Mouse (Mus musculus) neural tube, embryonic 10.5 days (tissue): ENCODE measurements around the gene H2al2a.
A peak's percentile ranks its signal among the peaks of the same experiment; 100 is the strongest.
"Not testable (repeated sequence)": the region's sequence is repeated elsewhere in the genome, so short reads cannot be mapped to it uniquely, and the experiment has no call there.

ENCODE experiments used
- DNase-seq: peaks from one replicate; pipeline ENCODE4 v3.0.0-alpha.2; 2017; ENCODE audit warnings: low spot score; ENCODE audit errors: extremely low spot score

H2al2a gene

GRCm38 (mm10) chr2:18028140-18029021, 31.6 kb upstream of the H2al2a start:
- DNase-seq = peak; percentile 90

GRCm38 (mm10) chr2:18027448-18028139, 30.8 kb upstream of the H2al2a start:
- DNase-seq = peak; percentile 95

GRCm38 (mm10) chr2:18026116-18026947, 29.6 kb upstream of the H2al2a start:
- peak; percentile 77 for DNase-seq

DNA sequence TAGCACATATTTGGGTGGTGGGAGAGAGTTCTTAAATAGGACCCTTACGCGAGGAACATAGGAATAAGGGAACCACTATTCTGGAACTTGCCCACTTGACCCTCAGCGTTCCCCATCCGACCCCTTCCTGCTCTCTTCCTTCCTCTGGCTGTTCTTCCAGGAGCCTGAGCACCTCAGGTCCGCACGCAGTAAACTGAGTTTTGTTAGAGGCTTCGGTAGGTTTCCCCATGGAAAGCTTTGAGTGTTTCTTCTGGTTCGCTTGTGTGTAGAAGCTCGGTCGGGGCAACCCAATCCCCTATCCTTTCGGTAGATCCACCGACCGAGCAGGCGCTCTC, 29.0 kb upstream of the H2al2a start:
- no peak for DNase-seq

GRCm38 (mm10) chr2:18025116-18025515, 28.4 kb upstream of the H2al2a start:
- no peak for DNase-seq

- no peak for DNase-seq
Measured at GRCm38 (mm10) chr2:18022886-18023285, 26.1 kb upstream of the H2al2a start.

DNA sequence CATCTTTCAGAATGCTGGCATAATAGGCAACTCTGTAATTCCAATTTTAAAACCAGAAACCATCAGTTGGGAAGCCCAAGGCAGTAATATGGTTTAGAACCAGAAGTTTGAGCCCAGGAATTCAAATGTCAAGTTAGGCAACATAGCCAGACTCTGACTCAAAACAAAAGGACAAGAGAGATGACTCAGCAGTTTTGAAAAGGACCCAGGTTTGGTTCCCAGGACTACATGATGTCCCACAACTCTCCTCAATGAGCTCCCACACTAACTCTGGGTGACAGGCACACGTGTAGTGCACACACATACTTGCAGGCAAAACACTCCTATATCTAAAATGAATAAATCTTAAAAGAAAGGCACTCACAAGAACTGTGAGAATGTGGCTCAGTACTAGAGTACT, 22.4 kb upstream of the H2al2a start:
- no peak for DNase-seq

DNA sequence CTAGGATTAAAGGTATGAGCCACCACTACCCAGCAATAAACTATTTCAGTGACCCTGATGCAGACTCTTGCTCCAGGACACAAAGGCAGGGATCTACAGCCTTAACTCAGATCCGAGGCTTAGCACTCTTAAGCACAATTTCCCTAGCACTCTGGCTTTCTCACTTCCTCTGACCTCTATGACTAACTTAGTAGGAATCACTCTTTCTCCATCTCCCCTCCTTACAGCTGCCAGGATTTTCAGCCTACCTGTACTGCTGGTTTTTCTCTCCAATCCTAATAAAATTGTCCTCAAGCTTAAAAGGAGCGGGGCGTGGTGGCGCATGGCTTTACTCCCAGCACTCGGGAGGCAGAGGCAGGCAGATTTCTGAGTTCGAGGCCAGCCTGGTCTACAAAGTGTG, 20.6 kb upstream of the H2al2a start:
- DNase-seq = no peak

- no peak for DNase-seq
Measured at GRCm38 (mm10) chr2:18016639-18017038, 19.9 kb upstream of the H2al2a start.

GRCm38 (mm10) chr2:18015581-18015980, 18.8 kb upstream of the H2al2a start:
- no peak for DNase-seq

DNA sequence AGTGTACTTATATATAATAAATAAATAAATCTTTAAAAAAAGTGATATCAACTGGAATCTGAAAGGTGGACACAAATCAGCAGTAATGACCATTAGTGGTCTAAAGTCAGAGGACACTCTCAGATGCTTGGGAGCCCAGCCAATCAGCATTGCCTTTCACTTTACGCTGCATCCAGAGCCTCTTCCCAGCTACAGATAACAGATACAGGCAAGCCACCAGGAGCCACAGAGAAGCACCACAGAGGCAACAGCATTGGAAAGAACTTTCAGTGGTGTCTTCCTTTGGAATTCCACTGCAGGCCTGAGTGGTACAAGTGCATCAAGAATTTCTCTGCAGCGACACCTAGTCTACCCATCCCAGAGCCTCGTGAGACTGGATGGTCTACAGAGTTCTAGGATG, 16.1 kb upstream of the H2al2a start:
- DNase-seq = no peak

DNA sequence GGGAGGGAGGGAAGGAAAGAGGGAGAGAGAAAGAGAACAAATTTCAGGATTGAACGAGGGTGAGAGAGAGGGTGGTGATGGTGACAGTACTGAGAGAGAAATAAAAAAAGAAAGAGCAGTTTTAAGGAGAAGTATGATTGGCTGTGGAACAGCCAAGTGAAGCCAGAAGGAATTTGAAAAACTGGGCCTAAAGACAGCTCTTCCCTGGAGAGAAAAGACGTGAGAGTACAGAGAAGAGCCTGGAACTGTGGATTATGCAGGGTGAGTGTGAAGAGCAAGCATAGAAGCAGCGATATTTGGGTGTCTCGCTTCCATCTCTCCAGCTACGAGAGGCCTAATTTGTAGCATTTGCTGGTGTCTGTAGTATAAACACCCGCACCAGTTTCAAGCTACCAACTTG, 14.5 kb upstream of the H2al2a start:
- no peak for DNase-seq

GRCm38 (mm10) chr2:18005137-18005536, 8.4 kb upstream of the H2al2a start:
- DNase-seq = peak; percentile 27

GRCm38 (mm10) chr2:18004286-18004685, 7.5 kb upstream of the H2al2a start:
- no peak for DNase-seq

DNA sequence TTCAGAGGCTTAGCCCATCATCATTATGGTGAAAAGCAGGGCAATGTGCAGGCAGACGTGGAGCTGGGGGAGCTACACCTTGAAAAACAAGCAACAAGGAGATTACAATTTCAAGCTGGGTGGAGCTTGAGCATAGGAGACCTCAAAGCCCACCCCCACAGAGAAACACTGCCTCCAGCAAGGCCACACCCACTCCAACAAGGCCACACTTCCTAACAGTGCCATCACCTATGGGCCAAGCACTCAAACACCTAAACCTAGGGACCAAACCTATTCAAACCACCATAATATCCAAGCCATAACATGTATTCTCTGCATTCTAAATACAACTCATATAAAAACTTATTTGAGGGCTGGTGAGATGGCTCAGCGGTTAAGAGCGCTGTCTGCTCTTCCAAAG, 5.5 kb upstream of the H2al2a start:
- no peak for DNase-seq

GRCm38 (mm10) chr2:17989562-17989961, 7.2 kb downstream of the H2al2a start:
- DNase-seq = no peak

DNA sequence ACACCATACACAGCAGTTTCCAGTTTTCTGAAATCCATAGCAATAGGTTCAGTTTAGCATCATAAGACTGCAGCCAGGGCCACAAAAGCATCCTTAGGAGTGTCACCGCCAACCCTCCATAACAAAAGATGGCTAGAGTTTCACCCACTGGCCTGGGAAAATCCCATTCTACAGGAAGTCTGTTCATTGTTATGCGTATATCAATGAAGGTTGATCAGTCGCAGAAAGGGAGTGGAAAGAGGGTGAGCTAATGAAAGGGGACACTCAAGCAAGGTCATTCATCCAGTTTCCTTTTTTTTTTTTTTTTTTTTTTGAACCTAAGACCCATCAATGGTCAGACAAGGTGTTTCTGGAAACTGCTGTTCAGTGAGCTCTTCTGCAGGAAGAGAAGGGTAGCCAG, 7.6 kb downstream of the H2al2a start:
- DNase-seq = no peak

GRCm38 (mm10) chr2:17986694-17987093, 10.1 kb downstream of the H2al2a start:
- DNase-seq = no peak

DNA sequence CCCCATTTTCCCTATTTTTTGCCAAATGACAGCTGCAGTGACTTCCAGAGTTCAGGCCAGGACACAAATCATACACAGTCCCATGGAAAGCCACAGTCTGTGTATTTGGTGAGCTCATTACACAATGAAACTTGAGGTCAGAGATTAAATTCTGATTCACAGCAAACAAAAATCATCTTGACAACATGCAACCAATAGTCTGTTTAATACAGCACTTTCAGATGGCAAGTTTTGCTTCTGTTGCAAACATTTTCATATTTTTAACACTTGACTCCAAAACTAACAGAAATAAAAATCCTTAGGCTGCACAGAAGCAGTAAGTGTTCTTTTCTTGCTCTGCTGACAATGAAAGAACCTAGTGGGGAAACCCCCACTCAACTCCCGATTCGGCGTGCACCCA, 12.0 kb downstream of the H2al2a start:
- DNase-seq = no peak

GRCm38 (mm10) chr2:17982747-17983146, 14.0 kb downstream of the H2al2a start:
- DNase-seq = no peak

DNA sequence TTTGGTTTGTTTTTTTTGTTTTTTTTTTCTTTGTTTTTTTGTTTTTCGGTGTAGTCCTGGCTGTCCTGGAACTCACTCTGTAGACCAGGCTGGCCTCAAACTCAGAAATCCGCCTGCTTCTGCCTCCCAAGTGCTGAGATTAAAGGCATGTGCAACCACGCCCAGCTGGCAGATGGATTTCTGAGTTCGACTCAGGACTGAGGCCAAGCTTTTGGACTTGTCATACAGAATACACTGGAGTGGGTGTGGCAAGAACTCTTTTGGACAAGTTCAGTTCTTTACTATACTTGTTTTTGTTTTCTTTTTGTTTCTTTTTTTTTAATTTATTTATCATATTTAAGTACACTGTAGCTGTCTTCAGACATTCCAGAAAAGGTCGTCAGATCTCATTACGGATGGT, 18.1 kb downstream of the H2al2a start:
- DNase-seq = no peak

GRCm38 (mm10) chr2:17978251-17978650, 18.5 kb downstream of the H2al2a start:
- DNase-seq = not testable (repeated sequence)
